Mouse (Mus musculus): ENCODE data around the gene Ubc. TPM values are rescaled to one million over a fixed set of nuclear protein-coding genes. Genes with fewer than 3 reads are reported as not detected.

The Ubc gene
- polyA plus RNA-seq, 1 experiment from 2014 or later, result 1,133 TPM

DNA sequence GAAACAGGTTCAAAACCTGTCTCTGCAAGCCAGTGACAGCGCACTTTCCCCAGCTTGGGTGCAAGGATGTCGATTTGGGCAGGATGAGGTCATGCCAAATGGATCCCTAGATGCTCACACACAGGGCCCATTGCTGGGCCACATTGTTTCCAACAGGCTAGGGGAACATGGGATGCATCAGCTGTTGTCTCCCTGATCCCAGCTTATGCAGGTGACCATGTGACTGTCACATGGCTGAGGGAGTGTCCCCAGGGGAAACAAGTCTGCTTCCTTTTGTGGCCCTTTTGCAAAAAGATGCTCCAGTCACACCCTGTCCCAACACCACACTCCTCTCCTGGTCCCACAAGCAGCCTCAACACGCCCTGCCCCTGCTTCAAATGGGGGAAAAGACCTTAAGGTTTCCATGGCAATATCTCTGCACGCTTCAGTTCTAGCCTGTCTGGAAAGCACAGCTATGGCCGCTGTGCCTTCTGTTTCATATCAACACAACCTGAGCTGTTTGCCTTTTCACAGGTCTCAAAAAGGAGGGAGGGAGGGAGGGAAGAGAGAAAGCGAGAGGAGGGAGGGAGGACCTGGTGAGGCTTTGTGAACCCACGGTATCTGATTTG, 35.0 kb downstream of the Ubc start:
- Histone ChIP-seq H3K36me3 (no peaks in the 10 kb centered on the region), H3K27ac (no peak overlapping the region), H3K4me1 (no peaks in the 10 kb centered on the region), H3K9ac (no peak overlapping the region), H3K27me3 (no peaks in the 10 kb centered on the region), H3K9me3 (no peaks in the 10 kb centered on the region; the same call in 1 of the 2 replicates), H3K4me2 (no peak overlapping the region), H3K4me3 (no peak overlapping the region)
- WGBS, result 51% methylated on average over 7 of the region's 7 CpGs
- ATAC-seq (ENCODE audit: insufficient number of reproducible peaks, low FRiP score, low TSS enrichment, low read depth), result no peak

- no peaks in the 10 kb centered on the region; the same call in 1 of the 2 replicates for H3K9me3 ChIP-seq
- H3K27me3 ChIP-seq, result no peaks in the 10 kb centered on the region
- ATAC-seq (ENCODE audit: insufficient number of reproducible peaks, low FRiP score, low TSS enrichment, low read depth), result no peak
- H3K4me1 ChIP-seq, result no peaks in the 10 kb centered on the region
- no peak overlapping the region for H3K9ac ChIP-seq
- no peak overlapping the region for H3K4me3 ChIP-seq
- WGBS, result 92% methylated on average over 5 of the region's 5 CpGs
- no peaks in the 10 kb centered on the region for H3K36me3 ChIP-seq
- H3K27ac ChIP-seq, result no peak overlapping the region
- no peak overlapping the region for H3K4me2 ChIP-seq
Measured at GRCm38 (mm10) chr5:125352781-125353294, 37.2 kb downstream of the Ubc start.

- Histone ChIP-seq H3K9me3 (no peaks in the 10 kb centered on the region; the same call in 1 of the 2 replicates), H3K4me2 (no peak overlapping the region), H3K27me3 (no peaks in the 10 kb centered on the region), H3K36me3 (no peaks in the 10 kb centered on the region), H3K4me1 (no peaks in the 10 kb centered on the region), H3K9ac (no peak overlapping the region), H3K27ac (no peak overlapping the region), H3K4me3 (no peak overlapping the region)
- 87% methylated on average over 5 of the region's 5 CpGs for WGBS
- no peak for ATAC-seq (ENCODE audit: insufficient number of reproducible peaks, low FRiP score, low TSS enrichment, low read depth)
Measured at GRCm38 (mm10) chr5:125351939-125352338, 38.1 kb downstream of the Ubc start.

GRCm38 (mm10) chr5:125351057-125351456, 38.9 kb downstream of the Ubc start:
- no peaks in the 10 kb centered on the region; the same call in 1 of the 2 replicates for H3K9me3 ChIP-seq
- no peak overlapping the region for H3K27ac ChIP-seq
- H3K36me3 ChIP-seq, result no peaks in the 10 kb centered on the region
- H3K4me3 ChIP-seq, result no peak overlapping the region
- 70% methylated on average over 8 of the region's 8 CpGs for WGBS
- H3K4me2 ChIP-seq, result no peak overlapping the region
- H3K4me1 ChIP-seq, result no peaks in the 10 kb centered on the region
- H3K9ac ChIP-seq, result no peak overlapping the region
- ATAC-seq (ENCODE audit: insufficient number of reproducible peaks, low FRiP score, low TSS enrichment, low read depth), result no peak
- no peaks in the 10 kb centered on the region for H3K27me3 ChIP-seq

DNA sequence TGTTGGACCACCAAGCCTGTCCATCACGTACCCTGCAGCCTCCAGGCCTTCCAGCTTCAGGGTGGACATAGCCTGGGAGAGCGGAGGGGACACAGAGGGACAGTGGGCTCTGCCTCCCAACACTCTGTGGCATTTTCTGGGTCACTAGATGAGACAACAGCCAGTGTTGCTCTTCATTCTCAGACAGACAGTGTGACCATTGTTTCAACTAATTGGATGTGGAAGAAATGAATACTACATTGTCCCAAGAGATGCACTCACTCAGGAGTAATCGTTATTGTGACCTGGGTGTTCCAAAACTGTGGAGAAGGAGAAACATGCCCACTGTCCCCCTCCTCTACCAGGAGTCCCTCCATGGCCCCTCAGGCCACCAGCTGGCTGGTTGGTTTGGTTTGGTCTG, 40.6 kb downstream of the Ubc start:
- Histone ChIP-seq H3K4me1 (no peaks in the 10 kb centered on the region), H3K36me3 (no peaks in the 10 kb centered on the region), H3K4me3 (no peak overlapping the region), H3K9me3 (no peaks in the 10 kb centered on the region; the same call in 1 of the 2 replicates), H3K9ac (no peak overlapping the region), H3K27me3 (no peaks in the 10 kb centered on the region), H3K4me2 (no peak overlapping the region), H3K27ac (no peak overlapping the region)
- no peak for ATAC-seq (ENCODE audit: insufficient number of reproducible peaks, low FRiP score, low TSS enrichment, low read depth)
- 90% methylated on average over 3 of the region's 3 CpGs for WGBS

GRCm38 (mm10) chr5:125348487-125348886, 41.5 kb downstream of the Ubc start:
- Histone ChIP-seq H3K4me2 (no peak overlapping the region), H3K4me1 (no peaks in the 10 kb centered on the region), H3K9ac (no peak overlapping the region), H3K9me3 (no peaks in the 10 kb centered on the region; the same call in 1 of the 2 replicates), H3K36me3 (no peaks in the 10 kb centered on the region), H3K27ac (no peak overlapping the region), H3K4me3 (no peak overlapping the region), H3K27me3 (no peaks in the 10 kb centered on the region)
- ATAC-seq (ENCODE audit: insufficient number of reproducible peaks, low FRiP score, low TSS enrichment, low read depth), result no peak
- WGBS, result 37% methylated on average over 8 of the region's 8 CpGs

GRCm38 (mm10) chr5:125348067-125348466, 41.9 kb downstream of the Ubc start:
- ATAC-seq (ENCODE audit: insufficient number of reproducible peaks, low FRiP score, low TSS enrichment, low read depth), result no peak
- no peaks in the 10 kb centered on the region for H3K36me3 ChIP-seq
- no peak overlapping the region for H3K9ac ChIP-seq
- no peaks in the 10 kb centered on the region for H3K27me3 ChIP-seq
- no peak overlapping the region for H3K4me3 ChIP-seq
- WGBS, result 72% methylated on average over 7 of the region's 7 CpGs
- no peaks in the 10 kb centered on the region; the same call in 1 of the 2 replicates for H3K9me3 ChIP-seq
- no peaks in the 10 kb centered on the region for H3K4me1 ChIP-seq
- H3K4me2 ChIP-seq, result no peak overlapping the region
- H3K27ac ChIP-seq, result no peak overlapping the region

DNA sequence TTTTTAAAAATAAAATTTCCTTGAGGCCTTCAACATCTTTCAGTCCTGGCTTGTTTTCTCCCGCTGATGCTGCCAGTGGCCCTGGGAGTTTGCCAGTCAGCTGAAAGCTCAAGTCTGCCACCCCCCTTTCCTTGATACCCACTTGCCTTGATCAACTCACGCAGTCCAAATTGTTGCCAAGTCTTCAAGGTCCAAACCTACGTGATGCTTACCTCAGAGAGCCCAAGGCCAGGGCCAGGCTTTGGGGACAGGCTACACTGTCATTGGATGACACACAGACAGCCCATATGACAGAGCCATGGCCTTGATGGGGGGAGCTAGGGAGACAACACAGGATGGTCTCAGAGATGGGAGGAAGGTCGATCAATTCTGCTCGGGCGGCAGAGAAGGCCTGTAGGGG, 45.7 kb downstream of the Ubc start:
- Histone ChIP-seq H3K27ac (no peak overlapping the region), H3K4me3 (no peak overlapping the region), H3K9me3 (no peaks in the 10 kb centered on the region), H3K36me3 (no peaks in the 10 kb centered on the region), H3K9ac (no peak overlapping the region), H3K4me2 (no peak overlapping the region), H3K27me3 (no peaks in the 10 kb centered on the region), H3K4me1 (peaks cover 19% of the 10 kb centered on the region)
- 91% methylated on average over 6 of the region's 6 CpGs for WGBS
- no peak for ATAC-seq (ENCODE audit: insufficient number of reproducible peaks, low FRiP score, low TSS enrichment, low read depth)

DNA sequence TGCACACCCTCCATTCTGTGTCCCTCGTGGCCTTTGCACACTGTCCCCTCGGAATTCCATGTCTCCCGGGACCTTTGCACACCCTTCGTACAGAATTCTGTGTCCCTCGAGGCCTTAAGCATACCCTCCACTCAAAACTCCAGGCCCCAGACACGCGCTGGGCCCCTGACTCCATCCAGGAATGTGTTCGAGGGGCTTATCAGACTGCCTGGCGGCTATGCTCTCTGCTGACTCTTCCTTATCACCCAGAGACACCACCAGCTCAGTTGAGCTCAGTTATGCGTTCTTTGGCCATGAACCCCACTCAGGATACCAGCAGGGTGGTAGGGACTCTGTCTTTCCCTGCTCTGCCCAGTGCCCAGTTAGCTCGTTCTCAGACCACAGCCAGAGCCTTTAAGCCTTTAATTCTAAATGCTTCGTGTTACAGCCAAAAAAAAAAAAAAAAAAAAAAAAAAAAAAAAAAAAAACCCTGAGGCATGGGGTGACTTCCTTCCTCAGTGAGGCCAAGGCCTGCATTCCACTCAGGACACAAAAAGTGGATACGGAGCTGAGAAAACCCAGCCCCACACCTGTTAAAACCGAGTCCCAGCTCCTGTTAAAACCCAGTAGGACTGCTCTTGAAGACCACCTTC, 48.4 kb downstream of the Ubc start:
- Histone ChIP-seq H3K27ac (no peak overlapping the region), H3K4me2 (peak overlapping the region; percentile 94), H3K27me3 (no peaks in the 10 kb centered on the region), H3K36me3 (no peaks in the 10 kb centered on the region), H3K4me3 (peak overlapping the region; percentile 74), H3K4me1 (peaks cover 23% of the 10 kb centered on the region), H3K9me3 (no peaks in the 10 kb centered on the region), H3K9ac (0 out of 2 replicates have a peak overlapping the region, but pooled peaks have one; percentile 23)
- 52% methylated on average over 14 of the region's 14 CpGs for WGBS
- no peak for ATAC-seq (ENCODE audit: insufficient number of reproducible peaks, low FRiP score, low TSS enrichment, low read depth)

DNA sequence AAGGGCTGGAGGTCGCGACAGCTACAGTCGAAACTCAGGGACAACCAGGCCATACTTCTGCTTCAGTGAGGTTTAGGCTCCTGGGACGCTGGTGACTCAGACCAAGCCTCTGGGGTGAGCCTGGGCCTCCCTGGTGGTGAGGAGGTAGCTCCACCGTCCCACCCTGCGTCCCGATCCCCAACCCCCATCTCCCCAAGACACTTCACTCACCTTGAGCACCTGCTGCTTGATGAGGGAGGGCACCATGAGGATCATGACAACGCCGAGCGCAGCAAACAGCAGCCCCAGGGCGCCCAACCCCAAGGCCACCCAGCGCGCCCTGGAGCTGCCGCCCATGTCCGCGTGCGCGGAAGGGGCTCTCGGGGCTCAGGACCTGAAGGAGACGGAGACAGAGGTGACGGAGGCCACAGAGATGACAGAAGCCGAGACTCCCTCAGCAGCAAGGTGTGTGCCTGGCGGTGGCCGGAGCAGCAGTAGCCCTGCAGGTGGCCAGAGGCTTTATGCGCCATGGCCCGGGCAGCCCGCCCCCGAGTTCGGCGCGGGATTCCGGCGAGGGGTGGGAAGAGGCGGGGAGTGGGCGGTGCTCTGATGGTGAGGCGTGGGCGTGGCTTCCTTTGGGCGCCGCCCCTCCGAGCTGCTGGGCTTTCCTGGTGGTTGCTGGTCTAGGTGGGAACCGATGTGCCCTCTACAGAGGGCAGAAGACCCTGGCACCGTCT, 49.3 kb downstream of the Ubc start, which contains the start of gene Scarb1:
Gene Scarb1, minus strand, starts transcription at position 548 of the 716 bp plus-strand sequence.
- H3K4me3 ChIP-seq, result peak within 1 kb of the TSS; percentile 74
- no peaks in the 10 kb centered on the region for H3K27me3 ChIP-seq
- peak within 1 kb of the TSS; percentile 50 for H3K9ac ChIP-seq
- no peaks in the 10 kb centered on the region for H3K36me3 ChIP-seq
- H3K4me1 ChIP-seq, result peaks cover 23% of the 10 kb centered on the region
- WGBS, result under 1% methylated on average over 42 of the region's 42 CpGs
- peak; percentile 81 for ATAC-seq (ENCODE audit: insufficient number of reproducible peaks, low FRiP score, low TSS enrichment, low read depth)
- peak within 1 kb of the TSS; percentile 8; the same call in 1 of the 2 replicates for H3K27ac ChIP-seq
- H3K4me2 ChIP-seq, result peak within 1 kb of the TSS; percentile 94
- H3K9me3 ChIP-seq, result no peaks in the 10 kb centered on the region

DNA sequence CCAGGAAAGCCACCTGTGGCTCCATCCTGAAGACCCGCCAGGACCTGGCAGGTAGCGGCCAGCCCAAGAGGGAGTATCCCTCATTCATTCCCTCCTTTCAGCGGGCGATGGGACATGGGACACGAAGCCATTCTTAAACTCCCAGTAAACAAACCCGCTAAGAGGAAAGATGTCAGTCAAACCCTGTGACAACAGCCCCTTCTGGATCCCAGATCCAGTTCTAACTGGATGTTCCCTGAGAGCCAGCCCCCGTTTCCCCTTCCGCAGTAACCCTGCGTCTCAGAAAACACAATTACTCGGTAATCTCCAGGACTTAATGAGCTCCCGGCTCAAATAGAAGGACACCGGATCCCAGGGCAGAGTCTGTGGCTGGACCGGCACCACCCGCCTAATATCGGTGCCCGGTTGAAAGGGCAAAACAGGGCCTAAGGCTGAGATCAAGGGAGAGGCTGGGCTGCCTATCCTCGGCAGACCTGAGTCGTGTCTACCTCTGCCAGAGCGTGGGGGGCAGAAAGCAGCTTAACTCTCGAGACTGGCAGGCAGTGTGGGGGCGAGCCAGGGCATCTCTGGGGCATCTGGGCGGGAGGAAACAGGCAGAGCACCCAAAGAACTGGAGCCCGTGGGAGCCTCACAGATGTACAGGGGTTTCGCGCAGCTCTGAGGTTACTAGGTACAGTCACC, 50.0 kb downstream of the Ubc start:
- Histone ChIP-seq H3K4me1 (peaks cover 23% of the 10 kb centered on the region), H3K36me3 (no peaks in the 10 kb centered on the region), H3K4me2 (peak overlapping the region; percentile 94), H3K4me3 (peak overlapping the region; percentile 74), H3K9ac (peak overlapping the region; percentile 50), H3K9me3 (no peaks in the 10 kb centered on the region), H3K27me3 (no peaks in the 10 kb centered on the region), H3K27ac (peak overlapping the region; percentile 51)
- 0 out of 2 replicates have a peak, but pooled peaks have one; percentile 1 for ATAC-seq (ENCODE audit: insufficient number of reproducible peaks, low FRiP score, low TSS enrichment, low read depth)
- WGBS, result 3% methylated on average over 25 of the region's 25 CpGs

Measured in limb, embryonic 15.5 days (tissue).